Mouse (Mus musculus) midbrain, embryonic 10.5 days (tissue): ENCODE measurements around the gene Slc51b. TPM values are rescaled to one million over a fixed set of nuclear protein-coding genes. Genes with fewer than 3 reads are reported as not detected.

Experiments used
- DNase-seq: peaks from one replicate; pipeline ENCODE4 v3.0.0-alpha.2; 2017; ENCODE audit warnings: low spot score
- H3K27ac ChIP-seq: fragments of 300-500 bp; sonication (generic); replicated peaks from 2 replicates; pipeline ENCODE4 v1.5.1; 2016; ENCODE audit warnings: mild to moderate bottlenecking
- H3K27me3 ChIP-seq: fragments of 300-500 bp; sonication (generic); 2 replicates; pipeline ENCODE4 v1.6.1; 2016; ENCODE audit warnings: low read depth, mild to moderate bottlenecking; ENCODE audit not compliant: poor library complexity, severe bottlenecking
- H3K36me3 ChIP-seq: fragments of 300-500 bp; sonication (generic); 2 replicates; pipeline ENCODE4 v1.6.1; 2016; ENCODE audit warnings: mild to moderate bottlenecking, moderate library complexity
- H3K4me1 ChIP-seq: fragments of 300-500 bp; sonication (generic); 2 replicates; pipeline ENCODE4 v1.6.1; 2016
- H3K4me3 ChIP-seq: fragments of 300-500 bp; sonication (generic); 2 replicates; pipeline ENCODE4 v1.5.1; 2016; ENCODE audit warnings: mild to moderate bottlenecking, moderate library complexity
- H3K9me3 ChIP-seq: fragments of 300-500 bp; sonication (generic); replicated peaks from 2 replicates; pipeline ENCODE4 v1.6.1; 2016; ENCODE audit warnings: mild to moderate bottlenecking
- WGBS: fragments of 180-500 bp; shearing (Covaris S2); methylation state at CpG from one replicate; pipeline ENCODE4 v1.1.7; 2016; 5-methylcytosine and 5-hydroxymethylcytosine counted together
- polyA plus RNA-seq: library from polyadenylated mRNA; unstranded; fragments of >200 nt; fragmentation: Nextera tagmentation; extraction: Ambion mirVana; gene quantifications from 2 replicates; pipeline ENCODE4 v1.2.1, GENCODE M21; 2016

Slc51b gene
- polyA plus RNA-seq, 1 experiment from 2014 or later = not detected

- Histone ChIP-seq H3K4me3 (no peak overlapping the region), H3K36me3 (peaks cover 7% of the 10 kb centered on the region; the same call in 1 of the 2 replicates), H3K9me3 (no peaks in the 10 kb centered on the region), H3K4me1 (peaks cover 7% of the 10 kb centered on the region), H3K27ac (no peak overlapping the region), H3K27me3 (no peaks in the 10 kb centered on the region)
- DNase-seq = no peak
- 78% methylated on average over 6 of the region's 6 CpGs for WGBS
Observed at GRCm38 (mm10) chr9:65382031-65382750, 40.6 kb downstream of the Slc51b start.

GRCm38 (mm10) chr9:65381017-65381590 lies 41.7 kb downstream of the Slc51b start:
- Histone ChIP-seq H3K27ac (0 out of 2 replicates have a peak overlapping the region, but pooled peaks have one; percentile 1), H3K9me3 (no peaks in the 10 kb centered on the region), H3K36me3 (peaks cover 11% of the 10 kb centered on the region; the same call in 1 of the 2 replicates), H3K27me3 (no peaks in the 10 kb centered on the region), H3K4me3 (no peak overlapping the region), H3K4me1 (peaks cover under 1% of the 10 kb centered on the region; the same call in 1 of the 2 replicates)
- DNase-seq = no peak
- WGBS = 82% methylated on average over 4 of the region's 4 CpGs

- H3K36me3 ChIP-seq = peaks cover 31% of the 10 kb centered on the region
- no peak overlapping the region for H3K4me3 ChIP-seq
- no peaks in the 10 kb centered on the region for H3K4me1 ChIP-seq
- no peak overlapping the region for H3K27ac ChIP-seq
- no peaks in the 10 kb centered on the region for H3K27me3 ChIP-seq
- H3K9me3 ChIP-seq = no peaks in the 10 kb centered on the region
- no peak for DNase-seq
- 82% methylated on average over 9 of the region's 9 CpGs for WGBS
Observed at GRCm38 (mm10) chr9:65375163-65375934, 47.4 kb downstream of the Slc51b start.

- Histone ChIP-seq H3K36me3 (peaks cover 31% of the 10 kb centered on the region), H3K4me3 (no peak overlapping the region), H3K9me3 (no peaks in the 10 kb centered on the region), H3K27ac (no peak overlapping the region), H3K27me3 (no peaks in the 10 kb centered on the region), H3K4me1 (no peaks in the 10 kb centered on the region)
- 88% methylated on average over 5 of the region's 5 CpGs for WGBS
- DNase-seq = no peak
Observed at GRCm38 (mm10) chr9:65374468-65375162, 48.1 kb downstream of the Slc51b start.

GRCm38 (mm10) chr9:65372449-65372848 lies 50.3 kb downstream of the Slc51b start:
- no peaks in the 10 kb centered on the region for H3K27me3 ChIP-seq
- H3K36me3 ChIP-seq = peaks cover 30% of the 10 kb centered on the region
- no peak overlapping the region for H3K27ac ChIP-seq
- no peaks in the 10 kb centered on the region for H3K9me3 ChIP-seq
- no peaks in the 10 kb centered on the region for H3K4me1 ChIP-seq
- DNase-seq = no peak
- no peak overlapping the region for H3K4me3 ChIP-seq
- 78% methylated on average over 4 of the region's 4 CpGs for WGBS

GRCm38 (mm10) chr9:65371756-65372155 lies 51.0 kb downstream of the Slc51b start:
- DNase-seq = no peak
- Histone ChIP-seq H3K4me1 (peaks cover 5% of the 10 kb centered on the region), H3K4me3 (no peak overlapping the region), H3K36me3 (peaks cover 24% of the 10 kb centered on the region), H3K27ac (no peak overlapping the region), H3K9me3 (no peaks in the 10 kb centered on the region), H3K27me3 (no peaks in the 10 kb centered on the region)
- 79% methylated on average over 24 of the region's 24 CpGs for WGBS

- Histone ChIP-seq H3K9me3 (no peaks in the 10 kb centered on the region), H3K27me3 (no peaks in the 10 kb centered on the region), H3K27ac (no peak overlapping the region), H3K4me1 (peaks cover 5% of the 10 kb centered on the region), H3K36me3 (peaks cover 41% of the 10 kb centered on the region), H3K4me3 (no peak overlapping the region)
- DNase-seq = no peak
- WGBS = 90% methylated on average over 7 of the region's 7 CpGs
Observed at GRCm38 (mm10) chr9:65365721-65366120, 57.0 kb downstream of the Slc51b start.

GRCm38 (mm10) chr9:65363684-65364083 lies 59.1 kb downstream of the Slc51b start:
- peaks cover 59% of the 10 kb centered on the region for H3K36me3 ChIP-seq
- H3K27me3 ChIP-seq = no peaks in the 10 kb centered on the region
- H3K4me1 ChIP-seq = peaks cover 5% of the 10 kb centered on the region
- H3K27ac ChIP-seq = no peak overlapping the region
- no peak for DNase-seq
- H3K4me3 ChIP-seq = no peak overlapping the region
- no peaks in the 10 kb centered on the region for H3K9me3 ChIP-seq
- 80% methylated on average over 9 of the region's 9 CpGs for WGBS

Other genes with a start within 250 kb of the Slc51b start
- gene Parp16, start 227.6 kb downstream of the Slc51b start, polyA plus RNA-seq = 7.2 and 7.9 TPM in 2 replicates
- gene Cilp, start 157.8 kb downstream of the Slc51b start, polyA plus RNA-seq = 0.04 and 0.17 TPM in 2 replicates
- 41.6 and 42.3 TPM in 2 replicates for gene Clpx, start 128.7 kb downstream of the Slc51b start, polyA plus RNA-seq
- 8.1 and 8.4 TPM in 2 replicates for gene Pdcd7, start 76.9 kb downstream of the Slc51b start, polyA plus RNA-seq
- gene Ubap1l, start 61.9 kb downstream of the Slc51b start, polyA plus RNA-seq = 0.29 and 0.36 TPM in 2 replicates
- 0.61 and 0.81 TPM in 2 replicates for gene Kbtbd13, start 31.3 kb downstream of the Slc51b start, polyA plus RNA-seq
- gene Rasl12, start 24.4 kb downstream of the Slc51b start, polyA plus RNA-seq = 6.7 TPM in 2 replicates
- gene Mtfmt, start 12.8 kb upstream of the Slc51b start, polyA plus RNA-seq = 19.2 and 21.9 TPM in 2 replicates
- gene Spg21, start 38.0 kb upstream of the Slc51b start, polyA plus RNA-seq = 93.6 and 101 TPM in 2 replicates
- gene Ankdd1a, start 97.2 kb upstream of the Slc51b start, polyA plus RNA-seq = 0.10 TPM in 1 of 2 replicates, not detected in the other
- 13.4 and 13.9 TPM in 2 replicates for gene Plekho2, start 157.1 kb upstream of the Slc51b start, polyA plus RNA-seq
- 27.8 and 29.3 TPM in 2 replicates for gene Pif1, start 164.2 kb upstream of the Slc51b start, polyA plus RNA-seq
- gene Rbpms2, start 206.7 kb upstream of the Slc51b start, polyA plus RNA-seq = 33.2 and 39.4 TPM in 2 replicates
- gene Oaz2, start 245.0 kb upstream of the Slc51b start, polyA plus RNA-seq = 234 and 269 TPM in 2 replicates